Comparison of ENCODE assay signal across 11 mouse cellular contexts in the genomic region with DNA sequence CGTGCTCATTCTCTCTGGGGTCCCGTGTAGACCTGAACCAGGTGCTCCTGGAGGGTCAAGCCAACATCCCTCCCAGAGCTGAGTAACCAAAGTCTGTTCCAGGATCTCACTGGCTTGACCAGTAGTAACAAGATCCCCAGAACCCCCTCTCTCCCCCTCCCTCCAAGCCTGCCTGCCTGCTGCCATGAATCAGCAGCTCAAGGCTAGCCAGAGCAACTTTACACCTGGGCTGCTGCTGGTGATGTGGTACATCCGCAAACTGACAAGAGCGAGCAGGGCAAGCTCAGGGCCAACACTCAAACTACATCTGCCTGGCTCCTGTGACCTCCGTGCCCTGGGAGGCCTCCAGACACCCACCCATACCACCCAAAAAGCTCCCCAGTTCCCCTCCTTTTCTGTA. TPM values are rescaled to one million over a fixed set of nuclear protein-coding genes. Genes with fewer than 3 reads are reported as not detected.
DNase-seq lines count a peak whose midpoint lies in the region; ATAC-seq and TF ChIP-seq lines count a peak whose summit lies in the region.
"Had no signal": no experiment of that assay in that cellular context is flagged by ENCODE, and none has a peak within 500 bp of the region (broad histone marks: within the 10 kb centered on the region; RNA-seq: fewer than 3 reads in every experiment).

No protein-coding gene starts in this region.

- no peaks in the 10 kb centered on the region for H3K9me3 ChIP-seq in forebrain, embryonic 10.5 days
- H3K9me3 ChIP-seq in forebrain, embryonic 16.5 days (ENCODE audit: control insufficient read depth, low read length), result no peaks in the 10 kb centered on the region
- H3K9me3 ChIP-seq in ES-E14 (ENCODE audit: control insufficient read depth, insufficient read depth, low read depth, low read length), result no peaks in the 10 kb centered on the region
- no peaks in the 10 kb centered on the region for H3K9me3 ChIP-seq in limb, embryonic 10.5 days (replicated peaks)
- H3K9me3 ChIP-seq: embryonic facial prominence, embryonic 12.5 days had no signal

- peaks cover 64% of the 10 kb centered on the region for H3K4me1 ChIP-seq in forebrain, embryonic 10.5 days
- peaks cover 20% of the 10 kb centered on the region for H3K4me1 ChIP-seq in forebrain, embryonic 16.5 days (replicated peaks; ENCODE audit: control insufficient read depth, insufficient read depth, low read length)
- H3K4me1 ChIP-seq in kidney, adult 2 months (ENCODE audit: control insufficient read depth, insufficient read depth, low read length), result 0 out of 2 replicates have a peak, but pooled peaks cover 3% of the 10 kb centered on the region
- peaks cover 0 to 17% of the 10 kb centered on the region in 2 experiments; a peak in 1 of 4 replicates for H3K4me1 ChIP-seq in ES-E14 (ENCODE audit: control insufficient read depth in 2 of 2, insufficient read depth in 2 of 2, low read length in 2 of 2, poor library complexity in 1 of 2)
- peaks cover 52% of the 10 kb centered on the region for H3K4me1 ChIP-seq in limb, embryonic 10.5 days

- no peak overlapping the region for H3K9ac ChIP-seq in forebrain, embryonic 16.5 days (replicated peaks; ENCODE audit: low read depth, low read length)
- peak overlapping the region; percentile 14; the same call in 1 of the 2 replicates for H3K9ac ChIP-seq in ES-E14 (ENCODE audit: insufficient read depth, low read depth, low read length, poor library complexity, severe bottlenecking)
- H3K9ac ChIP-seq: embryonic facial prominence, embryonic 12.5 days had no signal

- H3K27ac ChIP-seq in forebrain, embryonic 10.5 days, result peak overlapping the region; percentile 93
- no peak overlapping the region for H3K27ac ChIP-seq in forebrain, embryonic 16.5 days (ENCODE audit: low read length)
- H3K27ac ChIP-seq in kidney, adult 2 months (ENCODE audit: insufficient read depth, low read depth, low read length), result no peak overlapping the region
- H3K27ac ChIP-seq in ES-E14 (ENCODE audit: insufficient read depth, low read depth, low read length, poor library complexity, severe bottlenecking), result no peak overlapping the region
- peak overlapping the region; percentile 87; the same call in 1 of the 2 replicates for H3K27ac ChIP-seq in limb, embryonic 10.5 days
- H3K27ac ChIP-seq: embryonic facial prominence, embryonic 12.5 days; hindbrain, postnatal 0 days had no signal

- no peak for ATAC-seq in forebrain, embryonic 16.5 days

- TF ChIP-seq CTCF in kidney, adult 2 months (conservative IDR thresholded peaks at IDR 0.05; ENCODE audit: insufficient read depth, insufficient read length, low read depth, low read length), result no peak

- TF ChIP-seq POLR2A in kidney, adult 2 months (IDR thresholded peaks at IDR 0.05; ENCODE audit: low read depth, low read length), result no peak

- in situ Hi-C loops in ES-E14 (cut with MboI; ENCODE audit: low sequenced_read_pairs in 2 of 2, unreplicated experiment in 2 of 2), result no loop called here

- no peak for DNase-seq in forebrain, embryonic 10.5 days (ENCODE audit: extremely low spot score, low spot score)
- peak; percentile 34 for DNase-seq in kidney, adult 2 months
- DNase-seq in kidney, adult 8-10 months, result no peak
- DNase-seq in ES-E14 (ENCODE audit: low read depth, low spot score), result no peak
- DNase-seq in limb, embryonic 10.5 days (ENCODE audit: low spot score), result no peak
- no peak for DNase-seq in yolk sac, embryonic 10.5 days (ENCODE audit: low spot score)
- DNase-seq in adrenal gland, postnatal 36 days, result no peak
- DNase-seq: adrenal gland, adult 8-10 months had no signal

- peak overlapping the region; percentile 82 for H3K4me3 ChIP-seq in forebrain, embryonic 10.5 days
- H3K4me3 ChIP-seq in forebrain, embryonic 16.5 days (replicated peaks; ENCODE audit: low read length), result no peak overlapping the region
- no peak overlapping the region for H3K4me3 ChIP-seq in kidney, adult 2 months (ENCODE audit: insufficient read depth, low read depth, low read length)
- no peak overlapping the region; a peak in 2 of 4 replicates for H3K4me3 ChIP-seq in ES-E14 (ENCODE audit: insufficient read depth in 1 of 2, low read depth in 1 of 2, low read length in 2 of 2, poor library complexity in 1 of 2, severe bottlenecking in 1 of 2)
- 0 out of 2 replicates have a peak overlapping the region, but pooled peaks have one; percentile 13 for H3K4me3 ChIP-seq in limb, embryonic 10.5 days

- peaks cover 49% of the 10 kb centered on the region for H3K36me3 ChIP-seq in forebrain, embryonic 10.5 days (replicated peaks)
- peaks cover 3% of the 10 kb centered on the region; the same call in 1 of the 2 replicates for H3K36me3 ChIP-seq in forebrain, embryonic 16.5 days (ENCODE audit: control insufficient read depth, insufficient read depth)
- H3K36me3 ChIP-seq in kidney, adult 2 months (ENCODE audit: control insufficient read depth, insufficient read depth, low read length), result no peaks in the 10 kb centered on the region
- H3K36me3 ChIP-seq in ES-E14 (ENCODE audit: control insufficient read depth, insufficient read depth, low read length, poor library complexity, severe bottlenecking), result peaks cover 4% of the 10 kb centered on the region; the same call in 1 of the 2 replicates
- peaks cover 35% of the 10 kb centered on the region for H3K36me3 ChIP-seq in limb, embryonic 10.5 days
- H3K36me3 ChIP-seq: embryonic facial prominence, embryonic 12.5 days had no signal

- WGBS in forebrain, embryonic 10.5 days, result 15% methylated on average over 5 of the region's 5 CpGs
- WGBS in forebrain, embryonic 16.5 days, result 31% methylated on average over 5 of the region's 5 CpGs
- WGBS in kidney, adult 2 months, result 23% methylated on average over 5 of the region's 5 CpGs
- WGBS in limb, embryonic 10.5 days, result 18% methylated on average over 5 of the region's 5 CpGs

- H3K4me2 ChIP-seq in forebrain, embryonic 16.5 days (ENCODE audit: low read length), result no peak overlapping the region

- peaks cover 61% of the 10 kb centered on the region for H3K27me3 ChIP-seq in forebrain, embryonic 10.5 days (ENCODE audit: poor library complexity, severe bottlenecking)
- peaks cover 7% of the 10 kb centered on the region for H3K27me3 ChIP-seq in forebrain, embryonic 16.5 days (replicated peaks; ENCODE audit: control insufficient read depth, insufficient read depth, low read length)
- H3K27me3 ChIP-seq in kidney, adult 2 months (replicated peaks; ENCODE audit: control insufficient read depth, insufficient read depth, low read length), result no peaks in the 10 kb centered on the region
- H3K27me3 ChIP-seq in limb, embryonic 10.5 days (ENCODE audit: low read depth, poor library complexity, severe bottlenecking), result peaks cover 70% of the 10 kb centered on the region

TF ChIP-seq in ES-E14, 5 proteins besides CTCF, POLR2A, EP300 and RAD21:
- TF ChIP-seq CHD2 (IDR thresholded peaks at IDR 0.05; ENCODE audit: low read depth, low read length) (no peak), HCFC1 (IDR thresholded peaks at IDR 0.05; ENCODE audit: borderline replicate concordance, insufficient read depth, low read length) (no peak), ZNF384 (IDR thresholded peaks at IDR 0.05; ENCODE audit: low read depth, low read length) (no peak), MAFK (IDR thresholded peaks at IDR 0.05; ENCODE audit: insufficient read depth, low read depth, low read length) (no peak)

RNA-seq across cellular contexts. Expression of a gene that starts 0.9 kb away (rescaled TPM):
- 34.9 and 38.4 TPM in 2 replicates for polyA plus RNA-seq in forebrain, embryonic 10.5 days (2016; fragmentation: Nextera tagmentation; extraction: Ambion mirVana)
- polyA plus RNA-seq in forebrain, embryonic 16.5 days (2015; fragmentation: Nextera tagmentation; extraction: Ambion mirVana), result 4.1 and 5.7 TPM in 2 replicates
- 12.7 and 13.9 TPM in 2 replicates for polyA plus RNA-seq in kidney, adult 2 months (2012; rRNA removed)
- 8.1 and 10.6 TPM in 2 replicates for total RNA-seq in ES-E14 (2012; rRNA removed)
- polyA plus RNA-seq in limb, embryonic 10.5 days (2016; fragmentation: Nextera tagmentation; extraction: Ambion mirVana), result 21.5 and 26.4 TPM in 2 replicates
- 10 to 100 TPM in 1 of 2 experiments, 1 to 10 TPM in 1; 8.8 to 10.6 TPM for total RNA-seq in adrenal gland, postnatal 36 days (2021)

RNA-seq across cellular contexts. Expression of a gene that starts 8.0 kb away (rescaled TPM):
- polyA plus RNA-seq in forebrain, embryonic 10.5 days (2016; fragmentation: Nextera tagmentation; extraction: Ambion mirVana), result 35.7 and 36.3 TPM in 2 replicates
- 39.1 and 46.8 TPM in 2 replicates for polyA plus RNA-seq in forebrain, embryonic 16.5 days (2015; fragmentation: Nextera tagmentation; extraction: Ambion mirVana)
- 6.0 and 7.9 TPM in 2 replicates for polyA plus RNA-seq in kidney, adult 2 months (2012; rRNA removed)
- 6.6 and 12.7 TPM in 2 replicates for total RNA-seq in ES-E14 (2012; rRNA removed)
- polyA plus RNA-seq in limb, embryonic 10.5 days (2016; fragmentation: Nextera tagmentation; extraction: Ambion mirVana), result 20.3 and 21.8 TPM in 2 replicates
- 1 to 10 TPM; 2.5 to 3.7 TPM for total RNA-seq in adrenal gland, postnatal 36 days (2021)

RNA-seq across cellular contexts. Expression of a gene that starts 12.9 kb away (rescaled TPM):
- polyA plus RNA-seq in forebrain, embryonic 10.5 days (2016; fragmentation: Nextera tagmentation; extraction: Ambion mirVana), result 15.0 and 16.5 TPM in 2 replicates
- polyA plus RNA-seq in forebrain, embryonic 16.5 days (2015; fragmentation: Nextera tagmentation; extraction: Ambion mirVana), result 39.5 and 46.0 TPM in 2 replicates
- 26.5 and 27.7 TPM in 2 replicates for polyA plus RNA-seq in kidney, adult 2 months (2012; rRNA removed)
- 7.4 and 11.4 TPM in 2 replicates for total RNA-seq in ES-E14 (2012; rRNA removed)
- polyA plus RNA-seq in limb, embryonic 10.5 days (2016; fragmentation: Nextera tagmentation; extraction: Ambion mirVana), result 13.0 and 13.8 TPM in 2 replicates
- total RNA-seq in adrenal gland, postnatal 36 days (2021), result 10 to 100 TPM in 1 of 2 experiments, 1 to 10 TPM in 1; 9.9 to 14.3 TPM

RNA-seq across cellular contexts. Expression of a gene that starts 18.5 kb away (rescaled TPM):
- polyA plus RNA-seq in forebrain, embryonic 10.5 days (2016; fragmentation: Nextera tagmentation; extraction: Ambion mirVana), result 25.7 and 26.5 TPM in 2 replicates
- polyA plus RNA-seq in forebrain, embryonic 16.5 days (2015; fragmentation: Nextera tagmentation; extraction: Ambion mirVana), result 16.8 and 22.1 TPM in 2 replicates
- polyA plus RNA-seq in kidney, adult 2 months (2012; rRNA removed), result 17.2 and 24.4 TPM in 2 replicates
- total RNA-seq in ES-E14 (2012; rRNA removed), result 37.3 and 45.0 TPM in 2 replicates
- polyA plus RNA-seq in limb, embryonic 10.5 days (2016; fragmentation: Nextera tagmentation; extraction: Ambion mirVana), result 24.4 and 28.6 TPM in 2 replicates
- 10 to 100 TPM; 13.4 to 16.4 TPM for total RNA-seq in adrenal gland, postnatal 36 days (2021)

RNA-seq across cellular contexts. Expression of a gene that starts 39.1 kb away (rescaled TPM):
- polyA plus RNA-seq in forebrain, embryonic 10.5 days (2016; fragmentation: Nextera tagmentation; extraction: Ambion mirVana), result 144 and 155 TPM in 2 replicates
- polyA plus RNA-seq in forebrain, embryonic 16.5 days (2015; fragmentation: Nextera tagmentation; extraction: Ambion mirVana), result 112 and 126 TPM in 2 replicates
- polyA plus RNA-seq in kidney, adult 2 months (2012; rRNA removed), result 288 and 297 TPM in 2 replicates
- total RNA-seq in ES-E14 (2012; rRNA removed), result 116 and 178 TPM in 2 replicates
- 147 and 162 TPM in 2 replicates for polyA plus RNA-seq in limb, embryonic 10.5 days (2016; fragmentation: Nextera tagmentation; extraction: Ambion mirVana)
- 100 to 1,000 TPM; 110 to 130 TPM for total RNA-seq in adrenal gland, postnatal 36 days (2021)

Comparison
In these comparisons a context has a peak if more than half of its experiments do, and no peak if none do; other contexts are left out.
1. H3K27ac ChIP-seq: peak in forebrain, embryonic 10.5 days (single experiment) and limb, embryonic 10.5 days (single experiment); none in forebrain, embryonic 16.5 days (single experiment), kidney, adult 2 months (single experiment) and ES-E14 (single experiment).
2. H3K4me3 ChIP-seq: peak in forebrain, embryonic 10.5 days (single experiment) and limb, embryonic 10.5 days (single experiment); none in forebrain, embryonic 16.5 days (single experiment), kidney, adult 2 months (single experiment) and ES-E14 (0 of 2).